Mouse (Mus musculus): Measurements from ENCODE around the gene Vmn1r168.
"Not testable (repeated sequence)": the region's sequence is repeated elsewhere in the genome, so short reads cannot be mapped to it uniquely, and the experiment has no call there.

Vmn1r168 gene

DNA sequence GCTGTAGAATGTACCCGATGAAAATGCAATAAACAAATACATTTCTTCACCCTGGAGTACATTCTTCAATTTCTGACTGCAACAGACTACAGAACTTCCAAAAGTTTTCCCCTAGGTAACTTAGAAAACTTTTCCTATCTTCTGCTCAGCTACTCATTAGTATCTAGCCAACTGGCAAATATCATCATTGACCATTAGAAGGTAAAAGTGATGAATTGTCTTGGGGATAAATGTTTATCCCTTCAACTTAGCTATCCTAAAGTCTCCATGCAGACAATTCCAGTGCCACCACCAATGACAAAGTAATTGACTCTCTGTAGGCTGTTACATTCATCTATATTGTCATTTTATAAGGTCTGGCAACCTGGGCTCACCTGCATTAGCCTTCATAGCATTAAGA is at the start of gene Vmn1r168:
TSS of gene Vmn1r168 (plus strand) at position 301 of the 400 bp plus-strand sequence.
- not testable (repeated sequence) for DNase-seq (ENCODE audit: low spot score)

DNA sequence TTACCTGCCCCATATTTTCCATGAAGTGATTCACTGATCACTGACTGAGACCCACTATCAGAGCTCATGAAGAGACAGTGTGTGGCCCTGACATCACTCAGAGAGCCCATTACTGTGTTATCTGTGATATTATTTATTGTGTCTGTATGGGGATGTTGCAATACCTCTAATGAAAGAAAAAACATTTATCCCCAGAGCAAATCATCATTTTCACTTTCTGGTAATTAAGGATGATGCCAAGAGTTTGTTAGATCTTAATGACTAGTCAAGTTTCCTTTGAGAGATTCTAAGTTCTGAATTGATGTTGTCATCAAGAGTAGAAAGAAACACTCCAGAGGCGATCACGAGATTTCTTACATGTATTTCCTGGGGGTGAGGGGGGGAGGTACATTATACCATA is 32.4 kb upstream of the Vmn1r168 start, which contains the start of gene Vmn1r167:
TSS of gene Vmn1r167 (minus strand) at position 101 of the 400 bp plus-strand sequence.
- DNase-seq (ENCODE audit: low spot score): not testable (repeated sequence)

- DNase-seq (ENCODE audit: low spot score): not testable (repeated sequence)
These were observed 35.7 kb downstream of the Vmn1r168 start, which contains the start of gene Vmn1r169 for GRCm38 (mm10) chr7:23575226-23575625. Gene Vmn1r169 (plus strand): TSS chr7:23575526.

Data from urinary bladder, postnatal 25 days (tissue).